Mouse (Mus musculus) A20 (cell line): Measurements from ENCODE around the gene Pfdn4.

Experiments
- DNase-seq: peaks from one replicate; pipeline ENCODE4 v3.0.0-alpha.2; 2011; ENCODE audit warnings: low read depth, low spot score

The Pfdn4 gene

GRCm38 (mm10) chr2:170497091-170497566 lies 901 bp downstream of the Pfdn4 start, which contains the start of gene Cyp24a1:
TSS of gene Cyp24a1 (minus strand) at chr2:170497145.
- DNase-seq = no peak

GRCm38 (mm10) chr2:170498011-170498410 lies 1.8 kb downstream of the Pfdn4 start:
- no peak for DNase-seq

GRCm38 (mm10) chr2:170503343-170503742 lies 7.1 kb downstream of the Pfdn4 start:
- DNase-seq = no peak

- DNase-seq = no peak
Measured at GRCm38 (mm10) chr2:170503983-170504382, 7.8 kb downstream of the Pfdn4 start.

GRCm38 (mm10) chr2:170507734-170508133 lies 11.5 kb downstream of the Pfdn4 start:
- peak; percentile 78 for DNase-seq

- DNase-seq = peak; percentile 66
Measured at GRCm38 (mm10) chr2:170508821-170509220, 12.6 kb downstream of the Pfdn4 start.

GRCm38 (mm10) chr2:170511073-170511891 lies 15.1 kb downstream of the Pfdn4 start:
- peak; percentile 92 for DNase-seq

- DNase-seq = no peak
Measured at GRCm38 (mm10) chr2:170513756-170514155, 17.5 kb downstream of the Pfdn4 start.

- DNase-seq = peak; percentile 66
Measured at GRCm38 (mm10) chr2:170520321-170520971, 24.2 kb downstream of the Pfdn4 start.

GRCm38 (mm10) chr2:170526513-170526912 lies 30.3 kb downstream of the Pfdn4 start:
- DNase-seq = no peak

GRCm38 (mm10) chr2:170528061-170528460 lies 31.8 kb downstream of the Pfdn4 start:
- no peak for DNase-seq

- no peak for DNase-seq
Measured at GRCm38 (mm10) chr2:170529766-170530165, 33.5 kb downstream of the Pfdn4 start.

GRCm38 (mm10) chr2:170530256-170530655 lies 34.0 kb downstream of the Pfdn4 start:
- no peak for DNase-seq

GRCm38 (mm10) chr2:170534116-170534802 lies 38.0 kb downstream of the Pfdn4 start:
- DNase-seq = no peak

GRCm38 (mm10) chr2:170534803-170535174 lies 38.6 kb downstream of the Pfdn4 start:
- no peak for DNase-seq

- DNase-seq = no peak
Measured at GRCm38 (mm10) chr2:170535841-170536240, 39.6 kb downstream of the Pfdn4 start.

GRCm38 (mm10) chr2:170539211-170539610 lies 43.0 kb downstream of the Pfdn4 start:
- no peak for DNase-seq

GRCm38 (mm10) chr2:170543625-170544024 lies 47.4 kb downstream of the Pfdn4 start:
- DNase-seq = no peak

- no peak for DNase-seq
Measured at GRCm38 (mm10) chr2:170544159-170544558, 47.9 kb downstream of the Pfdn4 start.

- DNase-seq = no peak
Measured at GRCm38 (mm10) chr2:170544950-170545349, 48.7 kb downstream of the Pfdn4 start.

GRCm38 (mm10) chr2:170545745-170546144 lies 49.5 kb downstream of the Pfdn4 start:
- DNase-seq = no peak

GRCm38 (mm10) chr2:170547526-170547925 lies 51.3 kb downstream of the Pfdn4 start:
- no peak for DNase-seq
